Mouse (Mus musculus) heart, adult 2 months (tissue): ENCODE measurements around the gene Vmn1r25.

Experiments
- CTCF ChIP-seq: fragments of 200-600 bp; IDR thresholded peaks from 2 replicates; pipeline ENCODE4 v1.8.1; 2022; ENCODE audit warnings: antibody characterized with exemption, mild to moderate bottlenecking, moderate library complexity
- EP300 ChIP-seq: fragments of 200-500 bp; IDR thresholded peaks from 2 replicates; pipeline ENCODE4 v1.6.1; 2011; ENCODE audit warnings: low read depth, low read length, control low read depth; ENCODE audit not compliant: insufficient read depth
- POLR2A ChIP-seq: fragments of 200-500 bp; IDR thresholded peaks from 2 replicates; pipeline ENCODE4 v1.6.1; 2011; ENCODE audit warnings: mild to moderate bottlenecking, low read depth, low read length, control low read depth; ENCODE audit not compliant: insufficient read depth

DNA sequence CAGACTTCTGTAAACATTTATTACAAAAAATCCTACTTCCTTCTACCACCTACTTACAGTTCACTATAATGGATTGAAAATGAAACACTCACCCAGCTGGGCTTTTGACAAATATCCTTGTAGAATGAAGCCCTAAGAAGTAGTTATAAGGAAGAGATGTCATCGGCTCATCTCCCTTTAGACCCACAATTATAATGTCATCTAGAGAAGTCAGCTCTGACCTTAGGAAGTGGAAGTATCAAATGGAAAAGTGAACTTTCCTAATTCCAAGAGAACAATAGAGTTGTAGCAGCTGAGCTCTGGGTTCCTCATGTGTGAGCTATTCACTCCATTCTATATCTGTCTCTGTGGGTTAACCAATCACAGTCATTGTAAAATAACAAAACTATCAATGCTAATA is 34.4 kb upstream of the Vmn1r25 start, which contains the start of gene Vmn1r26:
- no peak for TF ChIP-seq CTCF
- no peak for TF ChIP-seq POLR2A
- no peak for TF ChIP-seq EP300
